Mouse (Mus musculus) stomach, postnatal 0 days (tissue): ENCODE data around the gene Trappc3. TPM values are rescaled to one million over a fixed set of nuclear protein-coding genes. Genes with fewer than 3 reads are reported as not detected.
A peak's percentile ranks its signal among the peaks of the same experiment; 100 is the strongest.

Experiments used
- ATAC-seq: fragments of 200-750 bp; cut with Nextera tagmentation; 2 replicates; pipeline ENCODE4 v1.8.0; 2017; ENCODE audit not compliant: low FRiP score, low TSS enrichment
- DNase-seq: peaks from one replicate; pipeline ENCODE4 v3.0.0-alpha.2; 2016; ENCODE audit warnings: low spot score
- H3K27ac ChIP-seq: fragments of 300-500 bp; sonication (generic); replicated peaks from 2 replicates; pipeline ENCODE4 v1.5.1; 2014; ENCODE audit warnings: mild to moderate bottlenecking, control low read depth
- H3K27me3 ChIP-seq: fragments of 300-500 bp; sonication (generic); 2 replicates; pipeline ENCODE4 v1.6.1; 2014; ENCODE audit warnings: low read length; ENCODE audit not compliant: control insufficient read depth, insufficient read depth
- H3K36me3 ChIP-seq: fragments of 300-500 bp; sonication (generic); 2 replicates; pipeline ENCODE4 v1.6.1; 2014; ENCODE audit warnings: low read length, mixed read lengths; ENCODE audit not compliant: control insufficient read depth, insufficient read depth
- H3K4me1 ChIP-seq: fragments of 300-500 bp; sonication (generic); replicated peaks from 2 replicates; pipeline ENCODE4 v1.6.1; 2014; ENCODE audit warnings: antibody characterized with exemption; ENCODE audit not compliant: control insufficient read depth, insufficient read depth
- H3K4me2 ChIP-seq: fragments of 300-500 bp; sonication (generic); replicated peaks from 2 replicates; pipeline ENCODE4 v1.6.1; 2014; ENCODE audit warnings: low read depth, mild to moderate bottlenecking, control low read depth, moderate library complexity
- H3K4me3 ChIP-seq: fragments of 300-500 bp; sonication (generic); 2 replicates; pipeline ENCODE4 v1.5.1; 2014; ENCODE audit warnings: low read depth, low read length, control low read depth
- H3K9ac ChIP-seq: fragments of 300-500 bp; sonication (generic); 2 replicates; pipeline ENCODE4 v1.6.1; 2014; ENCODE audit warnings: mild to moderate bottlenecking, low read length, control low read depth, mixed read lengths
- H3K9me3 ChIP-seq: fragments of 300-500 bp; sonication (generic); 2 replicates; pipeline ENCODE4 v1.6.1; 2016; ENCODE audit warnings: low read length; ENCODE audit not compliant: control insufficient read depth
- CTCF ChIP-seq: IDR thresholded peaks from 2 replicates; pipeline ENCODE4 v1.5.1; 2016; ENCODE audit warnings: antibody characterized with exemption, low read depth, mild to moderate bottlenecking, moderate library complexity
- EP300 ChIP-seq: optimal IDR thresholded peaks from 2 replicates; pipeline ENCODE3; 2016; ENCODE audit warnings: antibody characterized with exemption
- WGBS: fragments of 180-500 bp; shearing (Covaris S2); extraction: QIAGEN DNeasy Blood & Tissue Kit; methylation state at CpG from one replicate; pipeline ENCODE4 v1.1.7; 2014; 5-methylcytosine and 5-hydroxymethylcytosine counted together
- polyA plus RNA-seq: library from polyadenylated mRNA; unstranded; fragments of >200 nt; fragmentation: Nextera tagmentation; extraction: Ambion mirVana; gene quantifications from 2 replicates; pipeline ENCODE4 v1.2.1, GENCODE M21; 2015

The Trappc3 gene
- polyA plus RNA-seq, 1 experiment from 2014 or later: 80.7 TPM

GRCm38 (mm10) chr4:126309211-126309921 lies 47.2 kb downstream of the Trappc3 start:
- no peaks in the 10 kb centered on the region for H3K36me3 ChIP-seq
- TF ChIP-seq CTCF: peak; percentile 52
- TF ChIP-seq EP300: no peak
- peak; percentile 36 for DNase-seq
- H3K9me3 ChIP-seq: no peaks in the 10 kb centered on the region
- H3K27me3 ChIP-seq: no peaks in the 10 kb centered on the region
- H3K9ac ChIP-seq: no peak overlapping the region
- peak overlapping the region; percentile 45; the same call in 1 of the 2 replicates for H3K4me2 ChIP-seq
- H3K4me3 ChIP-seq: 0 out of 2 replicates have a peak overlapping the region, but pooled peaks have one; percentile 10
- no peak overlapping the region for H3K27ac ChIP-seq
- WGBS: 18% methylated on average over 20 of the region's 20 CpGs
- ATAC-seq: 0 out of 2 replicates have a peak, but pooled peaks have one; percentile 48
- no peaks in the 10 kb centered on the region for H3K4me1 ChIP-seq

DNA sequence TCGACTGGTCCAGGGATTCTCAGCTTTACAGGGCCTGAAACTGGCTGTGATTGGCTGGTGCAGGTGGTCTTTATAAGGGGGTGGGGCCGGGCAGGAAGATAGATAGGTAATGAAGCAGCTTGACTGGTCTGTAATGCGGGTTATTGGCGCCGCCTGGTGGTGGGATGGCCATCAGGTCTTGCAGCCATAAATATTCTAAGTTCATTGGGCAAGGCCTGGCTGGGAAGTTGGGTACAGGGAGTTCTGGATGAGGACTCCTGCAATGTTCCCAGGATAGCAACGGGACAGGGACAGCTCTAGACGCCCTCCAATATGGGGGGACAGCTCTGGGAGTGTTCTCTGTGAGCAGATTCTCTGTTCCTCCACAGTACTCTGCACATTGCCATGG lies 47.8 kb downstream of the Trappc3 start:
- H3K9me3 ChIP-seq: no peaks in the 10 kb centered on the region
- DNase-seq: peak; percentile 90
- 0 out of 2 replicates have a peak overlapping the region, but pooled peaks have one; percentile 10 for H3K4me3 ChIP-seq
- WGBS: 1% methylated on average over 7 of the region's 7 CpGs
- ATAC-seq: peak; percentile 63
- no peak overlapping the region for H3K27ac ChIP-seq
- no peak overlapping the region for H3K9ac ChIP-seq
- H3K36me3 ChIP-seq: no peaks in the 10 kb centered on the region
- H3K4me1 ChIP-seq: no peaks in the 10 kb centered on the region
- peak overlapping the region; percentile 45; the same call in 1 of the 2 replicates for H3K4me2 ChIP-seq
- TF ChIP-seq CTCF (peak; percentile 90), EP300 (no peak)
- H3K27me3 ChIP-seq: no peaks in the 10 kb centered on the region

DNA sequence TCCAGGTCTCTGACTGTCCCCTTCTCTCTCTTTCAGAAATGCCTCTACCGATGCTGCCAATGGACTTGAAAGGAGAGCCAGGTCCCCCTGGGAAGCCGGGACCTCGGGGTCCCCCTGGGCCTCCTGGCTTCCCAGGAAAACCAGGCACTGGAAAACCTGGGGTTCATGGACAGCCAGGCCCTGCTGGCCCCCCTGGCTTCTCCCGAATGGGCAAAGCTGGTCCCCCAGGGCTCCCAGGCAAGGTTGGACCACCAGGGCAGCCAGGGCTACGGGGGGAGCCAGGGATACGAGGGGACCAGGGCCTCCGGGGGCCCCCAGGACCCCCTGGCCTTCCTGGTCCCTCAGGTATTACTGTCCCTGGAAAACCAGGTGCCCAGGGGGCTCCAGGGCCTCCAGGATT lies 48.2 kb downstream of the Trappc3 start:
- Histone ChIP-seq H3K27ac (no peak overlapping the region), H3K4me2 (no peak overlapping the region), H3K9me3 (no peaks in the 10 kb centered on the region), H3K36me3 (no peaks in the 10 kb centered on the region), H3K4me1 (no peaks in the 10 kb centered on the region), H3K27me3 (no peaks in the 10 kb centered on the region), H3K4me3 (no peak overlapping the region), H3K9ac (no peak overlapping the region)
- no peak for TF ChIP-seq EP300
- no peak for TF ChIP-seq CTCF
- ATAC-seq (no peak), DNase-seq (no peak)
- 67% methylated on average over 7 of the region's 7 CpGs for WGBS

DNA sequence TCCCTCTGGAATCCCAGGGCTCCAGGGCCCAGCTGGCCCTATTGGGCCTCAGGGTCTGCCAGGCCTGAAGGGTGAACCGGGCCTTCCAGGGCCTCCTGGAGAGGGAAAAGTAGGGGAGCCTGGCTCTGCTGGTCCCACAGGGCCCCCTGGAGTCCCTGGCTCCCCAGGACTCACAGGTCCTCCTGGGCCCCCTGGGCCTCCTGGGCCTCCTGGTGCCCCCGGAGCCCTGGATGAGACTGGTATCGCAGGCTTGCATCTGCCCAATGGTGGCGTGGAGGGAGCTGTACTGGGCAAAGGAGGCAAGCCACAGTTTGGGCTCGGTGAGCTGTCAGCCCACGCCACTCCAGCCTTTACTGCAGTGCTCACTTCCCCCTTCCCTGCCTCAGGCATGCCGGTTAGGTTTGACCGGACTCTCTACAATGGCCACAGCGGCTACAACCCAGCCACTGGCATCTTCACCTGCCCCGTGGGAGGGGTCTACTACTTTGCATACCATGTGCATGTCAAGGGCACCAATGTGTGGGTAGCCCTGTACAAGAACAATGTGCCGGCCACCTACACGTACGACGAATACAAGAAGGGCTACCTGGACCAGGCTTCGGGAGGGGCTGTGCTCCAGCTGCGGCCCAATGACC lies 49.6 kb downstream of the Trappc3 start:
- H3K9ac ChIP-seq: no peak overlapping the region
- no peak overlapping the region for H3K27ac ChIP-seq
- WGBS: 84% methylated on average over 16 of the region's 16 CpGs
- no peaks in the 10 kb centered on the region for H3K9me3 ChIP-seq
- H3K4me1 ChIP-seq: no peaks in the 10 kb centered on the region
- H3K27me3 ChIP-seq: no peaks in the 10 kb centered on the region
- H3K4me3 ChIP-seq: no peak overlapping the region
- DNase-seq (no peak), ATAC-seq (no peak)
- TF ChIP-seq CTCF (no peak), EP300 (no peak)
- H3K4me2 ChIP-seq: no peak overlapping the region
- peaks cover 9% of the 10 kb centered on the region for H3K36me3 ChIP-seq

DNA sequence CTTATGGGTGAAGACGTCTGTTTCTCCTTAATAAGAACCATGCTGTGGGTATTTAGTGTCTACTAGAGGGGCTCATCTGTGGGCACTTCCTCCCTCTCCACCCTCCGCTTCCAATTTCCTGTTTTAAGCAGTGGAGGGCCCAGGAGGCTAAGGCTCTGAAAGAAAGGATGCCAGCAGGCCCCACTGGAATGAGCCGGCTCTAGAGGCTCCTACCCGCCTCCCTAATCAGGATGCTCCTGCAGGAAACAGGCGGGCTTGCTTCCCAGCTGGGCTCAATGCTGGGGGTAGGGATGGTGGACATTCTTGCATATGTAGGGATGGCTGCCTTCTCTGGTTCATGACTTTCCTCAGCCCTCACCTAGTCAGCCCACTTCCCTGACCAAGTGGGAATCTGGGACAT lies 51.1 kb downstream of the Trappc3 start:
- TF ChIP-seq EP300 (no peak), CTCF (no peak)
- H3K27me3 ChIP-seq: no peaks in the 10 kb centered on the region
- WGBS: 60% methylated on average over 5 of the region's 5 CpGs
- H3K27ac ChIP-seq: no peak overlapping the region
- peaks cover 15% of the 10 kb centered on the region for H3K36me3 ChIP-seq
- no peak for ATAC-seq
- H3K4me1 ChIP-seq: no peaks in the 10 kb centered on the region
- H3K4me2 ChIP-seq: no peak overlapping the region
- no peak for DNase-seq
- H3K9me3 ChIP-seq: no peaks in the 10 kb centered on the region
- H3K9ac ChIP-seq: no peak overlapping the region
- H3K4me3 ChIP-seq: no peak overlapping the region

DNA sequence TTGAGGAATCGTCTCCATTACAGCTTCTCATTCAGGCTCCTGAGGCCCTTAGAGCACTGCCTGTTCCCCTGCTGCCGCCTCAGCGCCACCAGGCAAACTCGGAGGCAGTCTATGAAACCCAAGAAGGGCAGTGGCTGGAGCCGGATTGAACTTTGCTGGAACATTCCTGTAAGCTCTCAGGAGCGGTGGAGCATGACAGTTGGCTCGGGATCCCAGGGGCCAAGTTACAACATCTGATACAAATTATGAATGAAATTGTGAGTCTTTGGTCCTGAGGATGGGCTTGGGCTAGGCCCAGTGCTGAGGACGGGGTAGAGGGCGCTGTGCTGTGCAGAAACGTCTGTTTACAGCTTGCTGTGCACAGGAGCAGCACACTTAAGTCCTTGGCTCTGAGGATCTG lies 52.3 kb downstream of the Trappc3 start:
- no peak overlapping the region for H3K9ac ChIP-seq
- ATAC-seq (no peak), DNase-seq (no peak)
- 54% methylated on average over 10 of the region's 10 CpGs for whole genome bisulfite sequencing
- H3K4me3 ChIP-seq: no peak overlapping the region
- no peaks in the 10 kb centered on the region for H3K9me3 ChIP-seq
- H3K4me1 ChIP-seq: no peaks in the 10 kb centered on the region
- H3K4me2 ChIP-seq: no peak overlapping the region
- H3K36me3 ChIP-seq: peaks cover 15% of the 10 kb centered on the region
- peak; percentile 37 for TF ChIP-seq CTCF
- TF ChIP-seq EP300: no peak
- no peak overlapping the region for H3K27ac ChIP-seq
- no peaks in the 10 kb centered on the region for H3K27me3 ChIP-seq
